12 mouse cellular contexts compared by ENCODE assay signal in the genomic region with DNA sequence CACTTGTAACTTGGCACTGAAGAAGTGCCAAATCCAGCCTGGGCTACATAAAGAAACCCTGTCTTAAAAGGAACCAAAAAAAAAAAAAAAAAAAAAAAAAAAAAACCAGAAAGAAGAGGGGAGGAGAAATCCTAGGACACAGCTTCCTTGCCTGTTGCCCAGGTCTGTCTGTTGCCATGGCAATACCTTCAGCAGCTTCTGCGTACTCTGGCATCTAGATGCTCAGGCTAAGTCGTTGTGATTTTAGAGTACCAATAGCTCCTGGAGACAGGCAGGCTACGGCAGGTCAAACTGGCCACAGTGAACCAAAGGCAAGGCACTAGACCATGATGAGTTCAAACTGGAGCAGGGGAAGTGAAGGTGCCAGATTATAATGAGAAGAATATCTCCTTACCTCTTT.
DNase-seq lines count a peak whose midpoint lies in the region; ATAC-seq and TF ChIP-seq lines count a peak whose summit lies in the region.
"Had no signal": no experiment of that assay in that cellular context is flagged by ENCODE, and none has a peak within 500 bp of the region (broad histone marks: within the 10 kb centered on the region; RNA-seq: fewer than 3 reads in every experiment).

No protein-coding gene starts in this region.

- no peak overlapping the region for H3K27ac ChIP-seq in intestine, embryonic 14.5 days (ENCODE audit: low read depth)
- H3K27ac ChIP-seq in intestine, postnatal 0 days (ENCODE audit: low read depth, low read length) = no peak overlapping the region
- no peak overlapping the region; the same call in 1 of the 2 replicates for H3K27ac ChIP-seq in midbrain, embryonic 15.5 days
- H3K27ac ChIP-seq in heart, embryonic 11.5 days (ENCODE audit: low read depth, low read length) = no peak overlapping the region
- H3K27ac ChIP-seq: gastrocnemius, adult 2 months; intestine, embryonic 15.5 days; layer of hippocampus, adult 2 months; lung, embryonic 15.5 days had no signal

- 89% methylated on average over 3 of the region's 3 CpGs for WGBS in intestine, embryonic 14.5 days
- WGBS in intestine, postnatal 0 days = 75% methylated on average over 3 of the region's 3 CpGs
- 50% methylated on average over 3 of the region's 3 CpGs for WGBS in midbrain, embryonic 15.5 days
- WGBS in heart, embryonic 11.5 days (ENCODE audit: insufficient replicate concordance) = 87% methylated on average over 3 of the region's 3 CpGs

- H3K4me3 ChIP-seq in intestine, embryonic 14.5 days (ENCODE audit: low read depth, low read length) = no peak overlapping the region
- H3K4me3 ChIP-seq in intestine, postnatal 0 days (ENCODE audit: low read depth, low read length) = no peak overlapping the region
- no peak overlapping the region for H3K4me3 ChIP-seq in midbrain, embryonic 15.5 days
- H3K4me3 ChIP-seq in heart, embryonic 11.5 days (ENCODE audit: low read depth, low read length) = no peak overlapping the region
- H3K4me3 ChIP-seq: gastrocnemius, adult 2 months; intestine, embryonic 15.5 days; layer of hippocampus, adult 2 months; lung, embryonic 15.5 days had no signal

- no peaks in the 10 kb centered on the region for H3K9me3 ChIP-seq in intestine, embryonic 14.5 days (ENCODE audit: control insufficient read depth, low read length)
- H3K9me3 ChIP-seq in intestine, postnatal 0 days (ENCODE audit: control insufficient read depth) = no peaks in the 10 kb centered on the region
- no peaks in the 10 kb centered on the region for H3K9me3 ChIP-seq in midbrain, embryonic 15.5 days
- no peaks in the 10 kb centered on the region for H3K9me3 ChIP-seq in heart, embryonic 11.5 days (replicated peaks; ENCODE audit: control insufficient read depth, low read length)
- H3K9me3 ChIP-seq: intestine, embryonic 15.5 days; lung, embryonic 15.5 days had no signal

- no peak for TF ChIP-seq CTCF in intestine, postnatal 0 days (IDR thresholded peaks at IDR 0.05; ENCODE audit: low read depth)

- no peak for ATAC-seq in intestine, embryonic 14.5 days (replicated peaks; ENCODE audit: low FRiP score, low TSS enrichment, low read depth)
- ATAC-seq in intestine, postnatal 0 days = no peak
- ATAC-seq in midbrain, embryonic 15.5 days (replicated peaks) = peak; percentile 78
- ATAC-seq in heart, embryonic 11.5 days (replicated peaks; ENCODE audit: insufficient number of reproducible peaks, low FRiP score, low TSS enrichment) = no peak
- ATAC-seq: intestine, embryonic 15.5 days had no signal

- H3K27me3 ChIP-seq in intestine, embryonic 14.5 days (replicated peaks; ENCODE audit: control insufficient read depth, insufficient read depth, low read length) = no peaks in the 10 kb centered on the region
- H3K27me3 ChIP-seq in intestine, postnatal 0 days (replicated peaks; ENCODE audit: control insufficient read depth, insufficient read depth, low read length) = no peaks in the 10 kb centered on the region
- no peaks in the 10 kb centered on the region for H3K27me3 ChIP-seq in midbrain, embryonic 15.5 days (replicated peaks)
- H3K27me3 ChIP-seq in heart, embryonic 11.5 days (ENCODE audit: control insufficient read depth, insufficient read depth, low read length) = peaks cover 8% of the 10 kb centered on the region
- H3K27me3 ChIP-seq: intestine, embryonic 15.5 days; lung, embryonic 15.5 days had no signal

- peak; percentile 0 for DNase-seq in cerebellum, adult 11-12 months
- DNase-seq in cerebellum, postnatal 14 days = no peak
- peak; percentile 29 for DNase-seq in intestine, embryonic 14.5 days (ENCODE audit: low spot score)
- DNase-seq in right cerebral cortex, postnatal 10 days (ENCODE audit: low spot score in 2 of 2) = peak; percentile 24 to 43
- DNase-seq in right cerebral cortex, postnatal 14 days = no peak
- DNase-seq: gastrocnemius, adult 2 months had no signal

- H3K36me3 ChIP-seq in intestine, embryonic 14.5 days (ENCODE audit: control insufficient read depth, insufficient read depth, low read length) = peaks cover 20% of the 10 kb centered on the region
- H3K36me3 ChIP-seq in intestine, postnatal 0 days (ENCODE audit: control insufficient read depth, insufficient read depth) = peaks cover 67% of the 10 kb centered on the region
- no peaks in the 10 kb centered on the region for H3K36me3 ChIP-seq in midbrain, embryonic 15.5 days (replicated peaks)
- no peaks in the 10 kb centered on the region; the same call in 1 of the 2 replicates for H3K36me3 ChIP-seq in heart, embryonic 11.5 days (ENCODE audit: control insufficient read depth, insufficient read depth, low read length)

- H3K4me1 ChIP-seq in intestine, embryonic 14.5 days (replicated peaks; ENCODE audit: control insufficient read depth, insufficient read depth, low read length) = no peaks in the 10 kb centered on the region
- H3K4me1 ChIP-seq in intestine, postnatal 0 days (replicated peaks; ENCODE audit: control insufficient read depth, insufficient read depth, low read length) = peaks cover 6% of the 10 kb centered on the region; the same call in 1 of the 2 replicates
- no peaks in the 10 kb centered on the region for H3K4me1 ChIP-seq in midbrain, embryonic 15.5 days
- peaks cover 9% of the 10 kb centered on the region; the same call in 1 of the 2 replicates for H3K4me1 ChIP-seq in heart, embryonic 11.5 days (ENCODE audit: control insufficient read depth, insufficient read depth, low read length)

- H3K4me2 ChIP-seq in intestine, embryonic 14.5 days (ENCODE audit: low read length) = no peak overlapping the region
- H3K4me2 ChIP-seq in intestine, postnatal 0 days (replicated peaks; ENCODE audit: low read depth) = no peak overlapping the region
- no peak overlapping the region for H3K4me2 ChIP-seq in midbrain, embryonic 15.5 days
- no peak overlapping the region for H3K4me2 ChIP-seq in heart, embryonic 11.5 days
- H3K4me2 ChIP-seq: intestine, embryonic 15.5 days; lung, embryonic 15.5 days had no signal

- no peak overlapping the region for H3K9ac ChIP-seq in intestine, embryonic 14.5 days (ENCODE audit: low read length)
- no peak overlapping the region for H3K9ac ChIP-seq in intestine, postnatal 0 days (ENCODE audit: low read depth, low read length)
- no peak overlapping the region for H3K9ac ChIP-seq in midbrain, embryonic 15.5 days
- H3K9ac ChIP-seq in heart, embryonic 11.5 days (ENCODE audit: low read depth, low read length) = no peak overlapping the region
- H3K9ac ChIP-seq: intestine, embryonic 15.5 days; lung, embryonic 15.5 days had no signal

Comparison
In these comparisons a context has a peak if more than half of its experiments do, and no peak if none do; other contexts are left out.
1. DNase-seq: peak in cerebellum, adult 11-12 months (single experiment), intestine, embryonic 14.5 days (single experiment) and right cerebral cortex, postnatal 10 days (2 of 2); none in cerebellum, postnatal 14 days (0 of 2) and right cerebral cortex, postnatal 14 days (single experiment).